Mouse (Mus musculus) kidney, postnatal 0 days (tissue): Measurements from ENCODE around the gene Dqx1. TPM values are rescaled to one million over a fixed set of nuclear protein-coding genes. Genes with fewer than 3 reads are reported as not detected.

Experiments
- ATAC-seq: fragments of 200-750 bp; cut with Nextera tagmentation; replicated peaks from 2 replicates; pipeline ENCODE4 v1.8.0; 2017; ENCODE audit warnings: low read depth, moderate number of reproducible peaks, moderate TSS enrichment, moderate library complexity; ENCODE audit not compliant: low FRiP score
- DNase-seq: peaks from one replicate; pipeline ENCODE4 v3.0.0-alpha.2; 2016; ENCODE audit warnings: low spot score
- H3K27ac ChIP-seq: fragments of 300-500 bp; sonication (generic); 2 replicates; pipeline ENCODE4 v1.5.1; 2014; ENCODE audit warnings: mild to moderate bottlenecking
- H3K27me3 ChIP-seq: fragments of 300-500 bp; sonication (generic); 2 replicates; pipeline ENCODE4 v1.6.1; 2014; ENCODE audit warnings: low read length, mixed read lengths; ENCODE audit not compliant: insufficient read depth
- H3K36me3 ChIP-seq: fragments of 300-500 bp; sonication (generic); 2 replicates; pipeline ENCODE4 v1.6.1; 2014; ENCODE audit warnings: low read length, mixed read lengths; ENCODE audit not compliant: insufficient read depth
- H3K4me1 ChIP-seq: fragments of 300-500 bp; sonication (generic); replicated peaks from 2 replicates; pipeline ENCODE4 v1.6.1; 2014; ENCODE audit warnings: antibody characterized with exemption, low read length, mixed read lengths; ENCODE audit not compliant: insufficient read depth
- H3K4me2 ChIP-seq: fragments of 300-500 bp; sonication (generic); 2 replicates; pipeline ENCODE4 v1.6.1; 2014; ENCODE audit warnings: mild to moderate bottlenecking, low read length, moderate library complexity, mixed read lengths
- H3K4me3 ChIP-seq: fragments of 300-500 bp; sonication (generic); replicated peaks from 2 replicates; pipeline ENCODE4 v1.5.1; 2014; ENCODE audit warnings: low read depth, low read length
- H3K9ac ChIP-seq: fragments of 300-500 bp; sonication (generic); 2 replicates; pipeline ENCODE4 v1.6.1; 2014; ENCODE audit warnings: low read depth, low read length
- H3K9me3 ChIP-seq: fragments of 300-500 bp; sonication (generic); replicated peaks from 2 replicates; pipeline ENCODE4 v1.6.1; 2016; ENCODE audit warnings: low read length, inconsistent platforms, mixed read lengths
- CTCF ChIP-seq: IDR thresholded peaks from 2 replicates; pipeline ENCODE4 v1.5.1; 2016; ENCODE audit warnings: antibody characterized with exemption, low read depth, mild to moderate bottlenecking, moderate library complexity
- WGBS: fragments of 180-500 bp; shearing (Covaris S2); extraction: QIAGEN DNeasy Blood & Tissue Kit; methylation state at CpG from one replicate; pipeline ENCODE4 v1.1.7; 2014; 5-methylcytosine and 5-hydroxymethylcytosine counted together
- polyA plus RNA-seq: library from polyadenylated mRNA; unstranded; fragments of >200 nt; fragmentation: Nextera tagmentation; extraction: Ambion mirVana; gene quantifications from 2 replicates; pipeline ENCODE4 v1.2.1, GENCODE M21; 2015

The Dqx1 gene
- polyA plus RNA-seq, 1 experiment from 2014 or later: 7.0 TPM

DNA sequence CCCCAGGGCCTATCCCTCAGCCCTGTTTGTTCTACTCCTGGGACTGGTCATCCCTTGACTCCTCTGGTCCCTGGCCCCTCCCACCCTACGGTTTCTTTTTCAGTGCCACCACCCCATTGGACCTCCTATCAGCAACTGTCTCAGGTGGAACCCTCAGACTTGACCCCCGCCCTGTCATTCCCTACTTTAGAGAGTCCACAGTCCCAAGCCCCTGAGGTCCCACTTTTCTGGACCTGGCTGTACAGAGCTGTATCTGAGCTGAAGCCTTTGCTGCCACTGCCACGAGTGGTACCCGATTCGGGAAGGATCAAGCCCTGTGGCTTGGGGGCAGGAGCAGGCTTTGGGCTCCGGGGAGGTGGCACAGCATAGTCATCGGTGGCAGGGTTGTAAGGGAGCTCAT, 26.5 kb upstream of the Dqx1 start:
- no peak for TF ChIP-seq CTCF
- Histone ChIP-seq H3K9me3 (no peaks in the 10 kb centered on the region), H3K4me1 (peaks cover 3% of the 10 kb centered on the region; the same call in 1 of the 2 replicates), H3K36me3 (no peaks in the 10 kb centered on the region), H3K27ac (no peak overlapping the region), H3K9ac (no peak overlapping the region), H3K4me2 (no peak overlapping the region), H3K27me3 (no peaks in the 10 kb centered on the region), H3K4me3 (no peak overlapping the region)
- ATAC-seq (no peak), DNase-seq (no peak)
- whole genome bisulfite sequencing: 77% methylated on average over 7 of the region's 7 CpGs

DNA sequence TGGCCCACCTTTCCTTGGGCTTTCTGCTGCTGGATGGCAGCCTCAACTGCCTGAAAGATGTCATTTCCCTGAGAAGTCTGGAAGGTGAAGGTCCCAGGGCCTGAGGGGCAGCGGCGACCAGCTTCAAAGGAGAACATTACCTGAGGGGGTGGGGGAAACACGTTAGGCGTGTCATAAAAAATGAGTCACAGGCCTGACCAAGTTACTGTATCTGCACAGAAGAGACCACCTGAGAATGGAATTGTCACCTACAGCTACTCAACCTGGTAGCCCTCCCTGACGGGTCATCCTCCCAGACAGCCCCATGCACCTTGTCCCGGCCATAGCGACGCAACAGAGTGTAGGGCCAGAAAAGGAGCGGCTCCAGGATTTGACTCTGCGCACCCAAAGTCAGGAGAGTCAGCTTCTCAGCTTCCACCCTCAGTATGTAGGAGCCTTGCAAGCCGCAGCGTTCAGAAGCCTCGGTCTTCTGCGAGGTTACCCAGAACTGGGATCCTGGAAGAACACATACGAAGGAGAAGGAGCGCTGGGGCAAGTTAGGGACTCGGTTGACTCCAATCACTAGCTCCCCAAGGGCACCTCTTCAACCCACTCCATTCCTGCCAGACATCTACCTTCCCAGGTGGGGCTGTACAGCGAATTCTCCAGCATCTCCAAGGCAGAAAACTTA, 25.6 kb upstream of the Dqx1 start:
- WGBS: 43% methylated on average over 18 of the region's 18 CpGs

DNA sequence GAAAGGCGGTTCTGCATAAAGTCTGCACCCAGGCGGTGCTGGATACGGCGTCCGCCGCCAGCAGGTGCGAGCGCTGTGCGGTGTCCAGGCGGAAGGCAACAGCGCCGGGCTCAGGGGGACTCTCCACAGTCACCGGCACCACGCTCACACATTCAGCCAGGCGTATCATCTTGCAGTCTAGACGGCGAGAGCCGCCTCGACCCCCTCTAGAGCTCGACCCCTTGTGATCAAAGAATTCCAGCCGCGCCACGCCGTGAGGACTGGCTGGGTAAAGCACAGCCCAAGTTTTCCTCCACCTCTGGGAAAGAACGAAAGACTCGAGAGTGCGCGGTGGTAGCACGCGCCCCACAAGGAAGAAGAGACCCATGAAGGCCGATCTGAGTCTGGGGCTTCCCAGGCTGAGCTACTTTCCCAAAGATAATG, 24.9 kb upstream of the Dqx1 start:
- H3K27me3 ChIP-seq: no peaks in the 10 kb centered on the region
- H3K9me3 ChIP-seq: no peaks in the 10 kb centered on the region
- DNase-seq (peak; percentile 67), ATAC-seq (peak; percentile 56)
- H3K27ac ChIP-seq: peak overlapping the region; percentile 92
- H3K36me3 ChIP-seq: no peaks in the 10 kb centered on the region
- under 1% methylated on average over 31 of the region's 31 CpGs for WGBS
- H3K9ac ChIP-seq: peak overlapping the region; percentile 51
- H3K4me2 ChIP-seq: peak overlapping the region; percentile 82
- peaks cover 3% of the 10 kb centered on the region; the same call in 1 of the 2 replicates for H3K4me1 ChIP-seq
- peak overlapping the region; percentile 64 for H3K4me3 ChIP-seq
- TF ChIP-seq CTCF: peak; percentile 32

More for the DNA sequence above, 25.6 kb upstream of the Dqx1 start:
- H3K27ac ChIP-seq: no peak overlapping the region
- no peaks in the 10 kb centered on the region for H3K9me3 ChIP-seq
- no peak overlapping the region for H3K9ac ChIP-seq
- H3K4me2 ChIP-seq: peak overlapping the region; percentile 82
- no peaks in the 10 kb centered on the region for H3K27me3 ChIP-seq
- DNase-seq (no peak), ATAC-seq (no peak)
- H3K4me3 ChIP-seq: peak overlapping the region; percentile 64
- H3K4me1 ChIP-seq: peaks cover 3% of the 10 kb centered on the region; the same call in 1 of the 2 replicates
- TF ChIP-seq CTCF: no peak
- no peaks in the 10 kb centered on the region for H3K36me3 ChIP-seq

DNA sequence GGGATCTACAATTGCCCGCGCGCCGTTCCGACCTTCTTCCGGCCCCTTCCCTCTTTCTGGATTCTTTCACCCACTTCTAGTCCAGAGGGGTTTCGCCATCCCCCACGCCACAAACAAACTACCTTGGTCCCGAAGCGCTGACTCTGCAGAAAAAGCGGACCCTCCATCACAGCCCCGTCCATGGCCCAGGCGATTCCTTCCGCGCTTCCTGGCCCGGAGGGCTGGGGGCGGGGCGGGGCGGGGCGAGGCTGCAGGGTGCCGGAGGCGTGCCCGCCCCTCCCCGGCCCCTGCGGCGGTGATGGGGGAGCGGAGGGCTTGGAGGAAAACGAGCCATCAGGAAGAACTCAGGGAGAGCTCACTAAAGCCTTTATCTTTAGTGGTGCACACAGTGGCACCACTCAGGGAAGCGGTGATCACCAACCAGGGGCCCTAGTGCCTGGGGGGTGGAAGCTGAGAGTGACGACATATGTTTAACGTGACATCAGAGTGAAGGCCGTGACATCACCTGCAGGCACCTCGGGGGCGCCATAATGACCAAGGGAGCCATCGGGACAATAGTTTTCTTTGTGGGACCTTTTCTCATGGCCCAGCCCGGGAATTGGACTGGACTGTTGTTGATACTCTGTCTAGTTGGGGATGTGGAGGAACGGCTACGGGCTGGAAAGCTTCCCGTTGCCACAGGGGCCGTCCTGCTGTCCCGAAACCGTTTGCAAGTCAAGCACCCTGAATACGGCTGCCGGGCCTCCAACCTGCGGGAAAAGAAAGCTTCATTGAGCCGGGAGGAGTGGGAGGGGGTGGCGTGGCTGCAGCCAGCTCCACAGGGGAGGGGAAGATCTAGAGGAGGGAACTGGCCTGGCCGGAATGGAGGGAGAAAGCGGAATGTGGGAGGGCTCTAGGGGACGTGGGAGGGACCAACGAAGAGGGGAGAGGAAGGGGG, 24.1 kb upstream of the Dqx1 start, which contains the start of the genes Dok1 and Loxl3:
TSS of gene Dok1 (minus strand) at position 223 of the 937 bp plus-strand sequence.
TSS of gene Loxl3 (plus strand) at position 925 of the 937 bp plus-strand sequence.
- no peaks in the 10 kb centered on the region for H3K27me3 ChIP-seq
- H3K36me3 ChIP-seq: no peaks in the 10 kb centered on the region
- peak within 1 kb of the TSS; percentile 82 for H3K4me2 ChIP-seq
- H3K4me1 ChIP-seq: peaks cover 3% of the 10 kb centered on the region; the same call in 1 of the 2 replicates
- peak; percentile 98 for DNase-seq
- no peaks in the 10 kb centered on the region for H3K9me3 ChIP-seq
- WGBS: under 1% methylated on average over 51 of the region's 51 CpGs
- peak within 1 kb of the TSS; percentile 64 for H3K4me3 ChIP-seq
- H3K27ac ChIP-seq: peak within 1 kb of the TSS; percentile 92
- ATAC-seq: peak; percentile 75
- H3K9ac ChIP-seq: peak within 1 kb of the TSS; percentile 53
- no peak for TF ChIP-seq CTCF

DNA sequence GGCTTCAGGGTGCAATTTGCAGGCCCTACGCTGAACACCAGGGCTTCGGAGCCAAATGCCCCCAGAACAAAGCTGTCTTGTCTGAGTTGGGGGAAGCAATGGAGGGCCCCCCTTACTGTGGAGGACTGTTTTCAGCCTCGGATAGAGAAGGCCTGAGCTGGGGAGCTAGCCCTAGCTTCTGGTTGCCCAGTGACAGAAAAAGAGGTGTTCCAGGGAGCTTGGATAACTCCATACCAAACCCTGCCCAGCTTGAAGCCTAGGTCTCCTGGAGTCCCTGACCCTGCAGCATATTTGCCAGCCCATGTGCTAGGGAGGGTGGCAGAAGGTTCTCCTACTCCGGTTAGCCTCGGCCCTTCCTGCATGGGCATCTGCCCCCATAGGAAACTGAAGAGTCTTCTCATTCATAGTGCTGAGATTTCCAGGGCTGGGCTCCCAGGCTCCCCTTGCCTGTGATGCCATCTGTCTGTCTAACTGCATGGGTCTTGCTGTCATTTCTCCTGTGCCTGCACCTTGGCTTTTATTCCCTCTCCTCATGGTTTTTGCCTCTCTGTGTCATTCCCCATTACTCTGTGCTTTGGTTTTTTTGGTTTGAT, 23.1 kb upstream of the Dqx1 start:
- H3K4me1 ChIP-seq: peaks cover 3% of the 10 kb centered on the region
- 33% methylated on average over 5 of the region's 5 CpGs for WGBS
- ATAC-seq (no peak), DNase-seq (no peak)
- no peaks in the 10 kb centered on the region for H3K36me3 ChIP-seq
- peak overlapping the region; percentile 82 for H3K4me2 ChIP-seq
- H3K27me3 ChIP-seq: no peaks in the 10 kb centered on the region
- peak overlapping the region; percentile 64 for H3K4me3 ChIP-seq
- peak overlapping the region; percentile 53 for H3K9ac ChIP-seq
- peak overlapping the region; percentile 92 for H3K27ac ChIP-seq
- TF ChIP-seq CTCF: no peak
- no peaks in the 10 kb centered on the region for H3K9me3 ChIP-seq

DNA sequence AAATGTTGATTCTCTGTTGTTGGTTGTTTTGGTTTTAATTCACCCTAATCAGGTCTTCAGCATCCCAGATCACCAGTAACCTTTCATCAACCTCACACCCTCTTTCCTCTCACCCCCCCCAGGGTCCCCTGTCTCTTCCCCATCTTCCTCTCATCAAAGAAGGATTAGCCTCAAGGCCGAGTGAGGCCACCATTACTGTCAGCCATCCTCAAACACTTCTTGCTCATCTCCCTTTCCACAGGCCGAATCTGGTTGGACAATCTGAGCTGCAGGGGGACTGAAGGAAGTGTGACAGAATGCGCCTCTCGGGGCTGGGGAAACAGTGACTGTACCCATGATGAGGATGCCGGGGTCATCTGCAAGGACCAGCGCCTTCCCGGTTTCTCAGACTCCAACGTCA, 20.5 kb upstream of the Dqx1 start:
- no peak overlapping the region for H3K27ac ChIP-seq
- no peak overlapping the region for H3K9ac ChIP-seq
- no peaks in the 10 kb centered on the region for H3K9me3 ChIP-seq
- H3K4me3 ChIP-seq: no peak overlapping the region
- no peaks in the 10 kb centered on the region for H3K36me3 ChIP-seq
- no peak for TF ChIP-seq CTCF
- DNase-seq (no peak), ATAC-seq (no peak)
- WGBS: 87% methylated on average over 8 of the region's 8 CpGs
- no peaks in the 10 kb centered on the region for H3K27me3 ChIP-seq
- H3K4me1 ChIP-seq: peaks cover under 1% of the 10 kb centered on the region
- no peak overlapping the region for H3K4me2 ChIP-seq
